Mouse (Mus musculus) ES-E14 (cell line): Measurements from ENCODE around the gene Eps8l3.

Source experiments
- HCFC1 ChIP-seq: IDR thresholded peaks from 2 replicates; pipeline ENCODE4 v1.6.1; 2012; ENCODE audit warnings: low read length, inconsistent platforms, borderline replicate concordance; ENCODE audit not compliant: insufficient read depth
- ZNF384 ChIP-seq: IDR thresholded peaks from 2 replicates; pipeline ENCODE4 v1.6.1; 2012; ENCODE audit warnings: low read depth, low read length, inconsistent platforms

GRCm38 (mm10) chr3:107857646-107858045 is 19.4 kb upstream of the Eps8l3 start:
- TF ChIP-seq HCFC1 (no peak), ZNF384 (no peak)
